Mouse (Mus musculus): Measurements from ENCODE around the gene Fut9.

GRCm38 (mm10) chr4:25593218-25593617 lies 206.8 kb downstream of the Fut9 start:
- TF ChIP-seq POLR2A (IDR thresholded peaks at IDR 0.05; ENCODE audit: insufficient read depth, low read length) (no peak), CTCF (IDR thresholded peaks at IDR 0.05; ENCODE audit: low read depth, low read length) (no peak)

Data from ES-Bruce4 (cell line).